Mouse (Mus musculus) MEL (cell line): ENCODE results near the gene AW011738. TPM values are rescaled to one million over a fixed set of nuclear protein-coding genes. Genes with fewer than 3 reads are reported as not detected.

Source experiments
- DNase-seq: peaks from one replicate; pipeline ENCODE4 v3.0.0; 2011; ENCODE audit warnings: low read depth, low spot score
- H3K27ac ChIP-seq: 2 replicates; pipeline ENCODE4 v1.5.1; 2012; ENCODE audit warnings: low read depth, mild to moderate bottlenecking, control low read depth, low read length, moderate library complexity; ENCODE audit not compliant: control insufficient read depth
- H3K27me3 ChIP-seq, 2 experiments: fragments of 150-350 bp in 1 of 2; sonication (generic) in 1 of 2; 2 replicates each; pipeline ENCODE4 v1.6.1; 2012; ENCODE audit warnings: low read length in 2 of 2, mild to moderate bottlenecking in 2 of 2, improper control_type of control experiment in 1 of 2, moderate library complexity in 1 of 2; ENCODE audit not compliant: insufficient read depth in 2 of 2, control insufficient read depth in 1 of 2
- H3K36me3 ChIP-seq, 2 experiments: 2 replicates each; pipeline ENCODE4 v1.6.1; 2012 to 2014; ENCODE audit warnings: low read length in 2 of 2, improper control_type of control experiment in 1 of 2, inconsistent platforms in 1 of 2, mild to moderate bottlenecking in 1 of 2; ENCODE audit not compliant: insufficient read depth in 2 of 2, control insufficient read depth in 1 of 2
- H3K4me1 ChIP-seq, 2 experiments: fragments of 150-350 bp in 1 of 2; sonication (generic) in 1 of 2; 2 replicates each; pipeline ENCODE4 v1.6.1; 2012; ENCODE audit warnings: low read length in 2 of 2, improper control_type of control experiment in 1 of 2, mild to moderate bottlenecking in 1 of 2; ENCODE audit not compliant: insufficient read depth in 2 of 2, control insufficient read depth in 1 of 2
- H3K4me3 ChIP-seq, 2 experiments: fragments of 150-350 bp in 1 of 2; sonication (generic) in 1 of 2; 2 replicates each; pipeline ENCODE4 v1.5.1; 2012; ENCODE audit warnings: low read depth in 2 of 2, low read length in 2 of 2, mild to moderate bottlenecking in 2 of 2, moderate library complexity in 2 of 2, control low read depth in 1 of 2, improper control_type of control experiment in 1 of 2; ENCODE audit not compliant: control insufficient read depth in 1 of 2, insufficient read depth in 1 of 2
- H3K79me2 ChIP-seq: 2 replicates; pipeline ENCODE4 v1.6.1; 2012; ENCODE audit warnings: mild to moderate bottlenecking, low read length, moderate library complexity; ENCODE audit not compliant: control insufficient read depth, poor library complexity, insufficient read depth
- H3K9ac ChIP-seq: 2 replicates; pipeline ENCODE4 v1.6.1; 2012; ENCODE audit warnings: low read depth, mild to moderate bottlenecking, control low read depth, low read length, moderate library complexity; ENCODE audit not compliant: control insufficient read depth, poor library complexity, severe bottlenecking
- H3K9me3 ChIP-seq: fragments of 150-350 bp; sonication (generic); replicated peaks from 2 replicates; pipeline ENCODE4 v1.6.1; 2012; ENCODE audit warnings: mild to moderate bottlenecking, low read length, improper control_type of control experiment, moderate library complexity; ENCODE audit not compliant: insufficient read depth
- CHD2 ChIP-seq: IDR thresholded peaks from 2 replicates; pipeline ENCODE4 v1.6.1; 2011; ENCODE audit warnings: low read length, improper control_type of control experiment
- EP300 ChIP-seq, 2 experiments: IDR thresholded peaks; 2 replicates each; pipeline ENCODE4 v1.6.1; 2011; ENCODE audit warnings: improper control_type of control experiment in 2 of 2, low read length in 2 of 2, low read depth in 1 of 2, mild to moderate bottlenecking in 1 of 2
- GATA1 ChIP-seq: IDR thresholded peaks from 2 replicates; pipeline ENCODE4 v1.6.1; 2011; ENCODE audit warnings: low read depth, low read length, improper control_type of control experiment
- HCFC1 ChIP-seq: IDR thresholded peaks from 2 replicates; pipeline ENCODE4 v1.6.1; 2012; ENCODE audit warnings: low read depth, mild to moderate bottlenecking, inconsistent platforms, low read length, improper control_type of control experiment, moderate library complexity
- JUND ChIP-seq: IDR thresholded peaks from 2 replicates; pipeline ENCODE4 v1.6.1; 2011; ENCODE audit warnings: low read depth, mild to moderate bottlenecking, improper control_type of control experiment, low read length
- KAT2A ChIP-seq: conservative IDR thresholded peaks from 2 replicates; pipeline ENCODE4 v1.6.1; 2012; ENCODE audit warnings: low read depth, low read length, improper control_type of control experiment, inconsistent platforms
- MAFK ChIP-seq: IDR thresholded peaks from 2 replicates; pipeline ENCODE4 v1.6.1; 2011; ENCODE audit warnings: low read depth, mild to moderate bottlenecking, low read length, improper control_type of control experiment, borderline replicate concordance
- MAX ChIP-seq: IDR thresholded peaks from 2 replicates; pipeline ENCODE4 v1.6.1; 2011; ENCODE audit warnings: low read length, improper control_type of control experiment
- MAZ ChIP-seq: IDR thresholded peaks from 2 replicates; pipeline ENCODE4 v1.6.1; 2012; ENCODE audit warnings: low read depth, mild to moderate bottlenecking, inconsistent platforms, low read length, improper control_type of control experiment
- MEF2A ChIP-seq: IDR thresholded peaks from 2 replicates; pipeline ENCODE4 v1.6.1; 2014; ENCODE audit warnings: low read depth, mild to moderate bottlenecking, inconsistent platforms, low read length, improper control_type of control experiment; ENCODE audit not compliant: poor library complexity, insufficient replicate concordance, severe bottlenecking; ENCODE audit errors: extremely low read depth
- MXI1 ChIP-seq: IDR thresholded peaks from 2 replicates; pipeline ENCODE4 v1.6.1; 2011; ENCODE audit warnings: mild to moderate bottlenecking, low read depth, low read length, improper control_type of control experiment
- NELFE ChIP-seq: IDR thresholded peaks from 2 replicates; pipeline ENCODE4 v1.6.1; 2011; ENCODE audit warnings: low read depth, low read length, improper control_type of control experiment
- POLR2AphosphoS2 ChIP-seq: IDR thresholded peaks from 2 replicates; pipeline ENCODE4 v1.6.1; 2011; ENCODE audit warnings: low read length, improper control_type of control experiment
- POLR2AphosphoS5 ChIP-seq: IDR thresholded peaks from 2 replicates; pipeline ENCODE4 v1.6.1; 2012; ENCODE audit warnings: low read depth, borderline replicate concordance, mild to moderate bottlenecking, inconsistent platforms, low read length, moderate library complexity, mixed read lengths
- RAD21 ChIP-seq: IDR thresholded peaks from 2 replicates; pipeline ENCODE4 v1.6.1; 2011; ENCODE audit warnings: mild to moderate bottlenecking, low read depth, low read length, improper control_type of control experiment
- SIN3A ChIP-seq: IDR thresholded peaks from 2 replicates; pipeline ENCODE4 v1.6.1; 2012; ENCODE audit warnings: low read length, improper control_type of control experiment, inconsistent platforms
- SMC3 ChIP-seq: IDR thresholded peaks from 2 replicates; pipeline ENCODE4 v1.6.1; 2011; ENCODE audit warnings: low read depth, low read length, improper control_type of control experiment
- TBP ChIP-seq: IDR thresholded peaks from 2 replicates; pipeline ENCODE4 v1.8.0; 2011; ENCODE audit warnings: low read depth, low read length, improper control_type of control experiment
- UBTF ChIP-seq: IDR thresholded peaks from 2 replicates; pipeline ENCODE4 v1.6.1; 2012; ENCODE audit warnings: low read depth, mild to moderate bottlenecking, inconsistent platforms, low read length, improper control_type of control experiment, moderate library complexity, borderline replicate concordance; ENCODE audit not compliant: insufficient read depth
- USF1 ChIP-seq: IDR thresholded peaks from 2 replicates; pipeline ENCODE4 v1.6.1; 2014; ENCODE audit warnings: low read depth, mild to moderate bottlenecking, inconsistent platforms, low read length, improper control_type of control experiment, moderate library complexity
- USF2 ChIP-seq, 2 experiments: IDR thresholded peaks; 2 replicates each; pipeline ENCODE4 v1.6.1; 2011 to 2012; ENCODE audit warnings: improper control_type of control experiment in 2 of 2, low read length in 2 of 2, borderline replicate concordance in 1 of 2, inconsistent platforms in 1 of 2, low read depth in 1 of 2, mild to moderate bottlenecking in 1 of 2; ENCODE audit not compliant: insufficient read depth in 1 of 2
- ZC3H11A ChIP-seq: IDR thresholded peaks from 2 replicates; pipeline ENCODE4 v1.6.1; 2012; ENCODE audit warnings: low read depth, mild to moderate bottlenecking, inconsistent platforms, low read length, improper control_type of control experiment
- ZMIZ1 ChIP-seq: IDR thresholded peaks from 2 replicates; pipeline ENCODE4 v1.6.1; 2012; ENCODE audit warnings: low read depth, mild to moderate bottlenecking, inconsistent platforms, low read length, improper control_type of control experiment, moderate library complexity
- ZNF384 ChIP-seq: IDR thresholded peaks from 2 replicates; pipeline ENCODE4 v1.6.1; 2012; ENCODE audit warnings: low read depth, mild to moderate bottlenecking, inconsistent platforms, low read length, improper control_type of control experiment
- polyA plus RNA-seq, 2 experiments: library from polyadenylated mRNA; stranded (reverse) in 1 of 2; unstranded in 1 of 2; fragments of >175 nt in 1 of 2; fragments of >200 nt in 1 of 2; gene quantifications; 2 replicates each; pipeline versions ENCODE4 v1.2.1 to v1.2.4; 2012; ENCODE audit warnings: low replicate concordance in 2 of 2, low read depth in 1 of 2; ENCODE audit not compliant: insufficient read length in 2 of 2, insufficient read depth in 1 of 2, missing spikeins in 1 of 2
- total RNA-seq: library from RNA; depleted of rRNA; stranded (reverse); fragments of 300-350 nt; gene quantifications from 2 replicates; pipeline ENCODE4 v1.2.3, GENCODE M21; 2012

Gene AW011738
- total and polyA plus RNA-seq, 3 experiments = 3.2 to 3.8 TPM; not detected in 1

- DNase-seq = no peak
- Histone ChIP-seq H3K9me3 (no peaks in the 10 kb centered on the region), H3K27me3 (no peaks in the 10 kb centered on the region), H3K9ac (no peak overlapping the region), H3K4me1 (peaks cover 0 to 4% of the 10 kb centered on the region in 2 experiments; a peak in 2 of 4 replicates), H3K27ac (no peak overlapping the region), H3K36me3 (no peaks in the 10 kb centered on the region)
- TF ChIP-seq POLR2AphosphoS5 (no peak), MXI1 (no peak), EP300 (IDR thresholded peaks at IDR 0.05; ENCODE audit: low read depth in 1 of 2, low read length in 2 of 2) (no peak), USF2 (IDR thresholded peaks at IDR 0.05; ENCODE audit: borderline replicate concordance in 1 of 2, insufficient read depth in 1 of 2, low read depth in 1 of 2, low read length in 2 of 2) (no peak), MAX (no peak), MAZ (no peak), TBP (no peak), JUND (no peak), GATA1 (no peak), SIN3A (no peak), UBTF (no peak), ZC3H11A (no peak), USF1 (no peak), ZNF384 (no peak), POLR2AphosphoS2 (no peak; the same call in 1 of the 2 replicates), KAT2A (no peak), MAFK (no peak), CHD2 (no peak), MEF2A (no peak)
- TF ChIP-seq, all 39 proteins: peak for 0
- Histone ChIP-seq H3K79me2 (no peaks in the 10 kb centered on the region), H3K4me3 (no peak overlapping the region)
Observed at GRCm38 (mm10) chr4:156216196-156216595, 13.1 kb downstream of the AW011738 start.

DNA sequence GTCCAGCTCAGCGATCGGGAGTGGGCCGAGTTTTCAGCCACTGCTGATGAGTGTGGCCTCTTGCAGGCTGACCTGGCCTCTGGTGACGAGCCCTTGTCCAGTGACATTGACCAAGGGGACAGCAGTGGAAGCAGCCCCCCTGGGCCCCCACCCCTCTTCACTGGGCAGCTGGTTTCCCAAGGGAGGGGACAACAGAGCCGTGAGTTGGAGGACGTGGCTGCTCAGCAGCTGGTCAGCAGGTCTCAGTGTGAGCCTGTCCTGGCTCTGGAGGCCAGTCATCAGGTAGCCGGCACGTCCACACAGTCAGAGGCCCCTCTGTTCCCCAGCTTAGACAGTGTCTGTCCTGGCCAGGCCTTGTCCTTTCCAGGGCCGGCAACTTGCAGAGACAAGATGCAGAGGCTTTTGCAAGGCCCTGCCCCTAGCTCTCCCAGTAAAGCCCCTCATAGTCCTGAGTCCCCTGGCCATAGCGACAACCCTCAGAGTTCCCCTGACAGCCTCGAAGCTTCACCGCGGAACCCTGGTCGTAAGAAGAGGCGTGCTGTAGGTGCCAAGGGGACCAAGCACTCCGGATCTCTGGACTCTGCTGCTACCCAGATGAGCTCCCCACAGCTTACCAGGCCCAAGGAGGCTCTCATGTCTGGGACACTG is 14.0 kb downstream of the AW011738 start:
- Histone ChIP-seq H3K4me1 (peaks cover 0 to 4% of the 10 kb centered on the region in 2 experiments; a peak in 2 of 4 replicates), H3K27me3 (no peaks in the 10 kb centered on the region), H3K36me3 (no peaks in the 10 kb centered on the region), H3K9me3 (no peaks in the 10 kb centered on the region), H3K79me2 (no peaks in the 10 kb centered on the region), H3K9ac (no peak overlapping the region), H3K4me3 (no peak overlapping the region), H3K27ac (no peak overlapping the region)
- DNase-seq = no peak
- no peak for TF ChIP-seq SMC3
- no peak for TF ChIP-seq MXI1
- TF ChIP-seq HCFC1 = no peak
- no peak for TF ChIP-seq CHD2
- no peak for TF ChIP-seq NELFE
- no peak for TF ChIP-seq POLR2AphosphoS5
- no peak for TF ChIP-seq RAD21
- no peak for TF ChIP-seq UBTF
- TF ChIP-seq ZMIZ1 = no peak
